ENCODE assay signal across 9 mouse cellular contexts in genomic region chr13:10636859-10637258, GRCm38 (mm10).
DNase-seq lines count a peak whose midpoint lies in the region; ATAC-seq and TF ChIP-seq lines count a peak whose summit lies in the region.
"Had no signal": no experiment of that assay in that cellular context is flagged by ENCODE, and none has a peak within 500 bp of the region (broad histone marks: within the 10 kb centered on the region; RNA-seq: fewer than 3 reads in every experiment).

No protein-coding gene starts in this region.

- H3K4me1 ChIP-seq in midbrain, embryonic 15.5 days: no peaks in the 10 kb centered on the region
- H3K4me1 ChIP-seq: liver, embryonic 12.5 days had no signal

- peak overlapping the region; percentile 41; the same call in 1 of the 2 replicates for H3K27ac ChIP-seq in layer of hippocampus, adult 2 months
- H3K27ac ChIP-seq in midbrain, embryonic 15.5 days: no peak overlapping the region
- H3K27ac ChIP-seq: liver, embryonic 12.5 days had no signal

- no peaks in the 10 kb centered on the region for H3K9me3 ChIP-seq in midbrain, embryonic 15.5 days
- H3K9me3 ChIP-seq: liver, embryonic 12.5 days had no signal

- no peak overlapping the region for H3K4me2 ChIP-seq in midbrain, embryonic 15.5 days
- H3K4me2 ChIP-seq: liver, embryonic 12.5 days had no signal

- WGBS in midbrain, embryonic 15.5 days: 64% methylated on average over 4 of the region's 4 CpGs

- H3K27me3 ChIP-seq in midbrain, embryonic 15.5 days (replicated peaks): no peaks in the 10 kb centered on the region
- H3K27me3 ChIP-seq: liver, embryonic 12.5 days had no signal

- no peak for TF ChIP-seq CTCF in layer of hippocampus, adult 2 months (conservative IDR thresholded peaks at IDR 0.05)

- intact Hi-C loops in heart, postnatal 36 days (cut with DNase I): no loop called here

- peak; percentile 70; the same call in 1 of the 2 replicates for ATAC-seq in midbrain, embryonic 15.5 days (replicated peaks)
- ATAC-seq: liver, embryonic 12.5 days had no signal

- no peak overlapping the region for H3K4me3 ChIP-seq in layer of hippocampus, adult 2 months
- no peak overlapping the region for H3K4me3 ChIP-seq in midbrain, embryonic 15.5 days
- H3K4me3 ChIP-seq: liver, embryonic 12.5 days had no signal

- H3K36me3 ChIP-seq in midbrain, embryonic 15.5 days (replicated peaks): no peaks in the 10 kb centered on the region
- H3K36me3 ChIP-seq: liver, embryonic 12.5 days had no signal

- H3K9ac ChIP-seq in midbrain, embryonic 15.5 days: no peak overlapping the region
- H3K9ac ChIP-seq: liver, embryonic 12.5 days had no signal

- DNase-seq in adrenal gland, adult (ENCODE audit: inconsistent age in 2 of 2, low spot score in 1 of 2): peak; percentile 4 to 44
- no peak for DNase-seq in adrenal gland, postnatal 10 days
- peak in 1 of 2 experiments; percentile 26 for DNase-seq in layer of hippocampus, adult 2 months (ENCODE audit: low spot score in 2 of 2)
- DNase-seq in layer of hippocampus, postnatal 10 days (ENCODE audit: low spot score in 2 of 2): no peak
- DNase-seq in heart, postnatal 36 days: peak; percentile 0 to 2
- no peak for DNase-seq in cerebellum, postnatal 25 days
- DNase-seq in adipocyte (ENCODE audit: low spot score): no peak

Comparison
In these comparisons a context has a peak if more than half of its experiments do, and no peak if none do; other contexts are left out.
1. DNase-seq: peak in adrenal gland, adult (2 of 2) and heart, postnatal 36 days (2 of 2); none in adrenal gland, postnatal 10 days (single experiment), layer of hippocampus, postnatal 10 days (0 of 2), cerebellum, postnatal 25 days (0 of 2) and adipocyte (single experiment).